20 mouse cellular contexts compared by ENCODE assay signal in the genomic region with DNA sequence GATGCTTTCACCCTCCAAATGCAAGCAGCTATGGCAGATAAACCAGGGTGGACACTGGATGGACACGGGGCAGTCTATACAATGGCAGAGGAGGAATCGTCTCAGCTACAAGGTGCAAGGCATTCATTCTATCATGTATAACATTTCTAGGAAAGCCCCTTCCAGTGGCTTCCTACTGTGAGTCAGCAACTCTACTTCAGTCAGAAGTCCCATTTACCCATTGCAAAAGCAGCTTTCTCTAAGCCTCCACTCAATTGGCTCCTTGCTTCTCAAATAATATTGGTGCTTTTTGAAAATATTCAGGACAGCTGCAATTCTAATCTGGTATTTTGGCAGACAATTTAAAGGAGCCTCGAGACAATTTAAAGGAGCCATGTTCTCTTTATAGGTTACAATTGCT.
"Had no signal": no experiment of that assay in that cellular context is flagged by ENCODE, and none has a peak within 500 bp of the region (broad histone marks: within the 10 kb centered on the region; RNA-seq: fewer than 3 reads in every experiment).

No protein-coding gene starts in this region.

- H3K4me1 ChIP-seq: kidney, embryonic 15.5 days; limb, embryonic 13.5 days; liver, embryonic 13.5 days; midbrain, embryonic 10.5 days; midbrain, embryonic 15.5 days; neural tube, embryonic 12.5 days had no signal

- H3K4me2 ChIP-seq: kidney, embryonic 15.5 days; limb, embryonic 13.5 days; liver, embryonic 13.5 days; midbrain, embryonic 15.5 days; neural tube, embryonic 12.5 days had no signal

- H3K4me3 ChIP-seq: kidney, embryonic 15.5 days; limb, embryonic 13.5 days; liver, embryonic 13.5 days; midbrain, embryonic 10.5 days; midbrain, embryonic 15.5 days; neural tube, embryonic 12.5 days had no signal

- H3K36me3 ChIP-seq: kidney, embryonic 15.5 days; limb, embryonic 13.5 days; liver, embryonic 13.5 days; midbrain, embryonic 10.5 days; neural tube, embryonic 12.5 days had no signal

- ATAC-seq: midbrain, embryonic 15.5 days had no signal

- DNase-seq: kidney, adult 11 months; kidney, adult 8-10 months; kidney, postnatal 10 days; kidney, postnatal 36 days; left cerebral cortex, postnatal 4 days; liver, embryonic 13.5 days; lung, adult 2 months; lung, postnatal 14 days; lung, postnatal 4 days; retina, postnatal 1 day; right cerebral cortex, postnatal 4 days; thymus, adult 2 months; thymus, postnatal 14 days; thymus, postnatal 4 days had no signal

- H3K27ac ChIP-seq: kidney, embryonic 15.5 days; limb, embryonic 13.5 days; liver, embryonic 13.5 days; midbrain, embryonic 10.5 days; midbrain, embryonic 15.5 days; neural tube, embryonic 12.5 days; stomach, postnatal 0 days had no signal

- H3K27me3 ChIP-seq: kidney, embryonic 15.5 days; limb, embryonic 13.5 days; liver, embryonic 13.5 days; midbrain, embryonic 15.5 days; neural tube, embryonic 12.5 days had no signal

- H3K9ac ChIP-seq: kidney, embryonic 15.5 days; limb, embryonic 13.5 days; liver, embryonic 13.5 days; midbrain, embryonic 15.5 days; neural tube, embryonic 12.5 days had no signal

- H3K9me3 ChIP-seq: kidney, embryonic 15.5 days; limb, embryonic 13.5 days; liver, embryonic 13.5 days; midbrain, embryonic 10.5 days; midbrain, embryonic 15.5 days; neural tube, embryonic 12.5 days had no signal
